Mouse (Mus musculus) forelimb bud, embryonic 11.5 days (tissue): ENCODE data around the gene Tmem211.
A peak's percentile ranks its signal among the peaks of the same experiment; 100 is the strongest.

Source experiments
- DNase-seq: peaks from one replicate; pipeline ENCODE4 v3.0.0-alpha.2; 2012; ENCODE audit warnings: low read depth, low spot score

The Tmem211 gene

GRCm38 (mm10) chr5:113271207-113271811 is 44.6 kb downstream of the Tmem211 start:
- DNase-seq = no peak

GRCm38 (mm10) chr5:113275839-113276238 is 49.1 kb downstream of the Tmem211 start:
- no peak for DNase-seq

- peak; percentile 80 for DNase-seq
Measured at GRCm38 (mm10) chr5:113280138-113280856, 53.6 kb downstream of the Tmem211 start.

GRCm38 (mm10) chr5:113281557-113281956 is 54.8 kb downstream of the Tmem211 start:
- DNase-seq = no peak

GRCm38 (mm10) chr5:113283726-113284125 is 57.0 kb downstream of the Tmem211 start:
- no peak for DNase-seq

- no peak for DNase-seq
Measured at GRCm38 (mm10) chr5:113285541-113285940, 58.8 kb downstream of the Tmem211 start.

- no peak for DNase-seq
Measured at GRCm38 (mm10) chr5:113286048-113286447, 59.3 kb downstream of the Tmem211 start.

- peak; percentile 46 for DNase-seq
Measured at GRCm38 (mm10) chr5:113286591-113287520, 60.1 kb downstream of the Tmem211 start.

- no peak for DNase-seq
Measured at GRCm38 (mm10) chr5:113287762-113288161, 61.1 kb downstream of the Tmem211 start.

GRCm38 (mm10) chr5:113288490-113288889 is 61.8 kb downstream of the Tmem211 start:
- DNase-seq = no peak
